Mouse (Mus musculus): Measurements from ENCODE around the gene Lrp5. TPM values are rescaled to one million over a fixed set of nuclear protein-coding genes. Genes with fewer than 3 reads are reported as not detected.

Lrp5 gene
- polyA plus RNA-seq, 1 experiment from 2014 or later = 5.3 TPM

- Histone ChIP-seq H3K27me3 (ENCODE audit: control insufficient read depth, insufficient read depth, low read length) (no peaks in the 10 kb centered on the region), H3K4me2 (0 out of 2 replicates have a peak overlapping the region, but pooled peaks have one; percentile 2), H3K9ac (ENCODE audit: low read depth, low read length) (no peak overlapping the region; the same call in 1 of the 2 replicates), H3K4me3 (ENCODE audit: low read depth, low read length) (no peak overlapping the region), H3K36me3 (ENCODE audit: control insufficient read depth, insufficient read depth, low read length) (no peaks in the 10 kb centered on the region), H3K27ac (ENCODE audit: low read depth, low read length) (peak overlapping the region; percentile 74), H3K4me1 (ENCODE audit: control insufficient read depth, insufficient read depth, low read length) (peaks cover 26% of the 10 kb centered on the region), H3K9me3 (replicated peaks; ENCODE audit: control insufficient read depth, low read length) (no peaks in the 10 kb centered on the region)
- ATAC-seq (replicated peaks; ENCODE audit: insufficient number of reproducible peaks, low FRiP score, low TSS enrichment) = no peak
These were observed 108.5 kb downstream of the Lrp5 start for GRCm38 (mm10) chr19:3577911-3578290.

- Histone ChIP-seq H3K27me3 (ENCODE audit: control insufficient read depth, insufficient read depth, low read length) (no peaks in the 10 kb centered on the region), H3K4me2 (0 out of 2 replicates have a peak overlapping the region, but pooled peaks have one; percentile 2), H3K27ac (ENCODE audit: low read depth, low read length) (peak overlapping the region; percentile 74), H3K9ac (ENCODE audit: low read depth, low read length) (no peak overlapping the region), H3K4me3 (ENCODE audit: low read depth, low read length) (no peak overlapping the region), H3K9me3 (replicated peaks; ENCODE audit: control insufficient read depth, low read length) (no peaks in the 10 kb centered on the region), H3K36me3 (ENCODE audit: control insufficient read depth, insufficient read depth, low read length) (no peaks in the 10 kb centered on the region), H3K4me1 (ENCODE audit: control insufficient read depth, insufficient read depth, low read length) (peaks cover 26% of the 10 kb centered on the region)
- WGBS (ENCODE audit: insufficient replicate concordance) = 42% methylated on average over 4 of the region's 4 CpGs
- ATAC-seq (replicated peaks; ENCODE audit: insufficient number of reproducible peaks, low FRiP score, low TSS enrichment) = no peak
These were observed 109.0 kb downstream of the Lrp5 start for GRCm38 (mm10) chr19:3577265-3577910.

GRCm38 (mm10) chr19:3576451-3577264 is 109.7 kb downstream of the Lrp5 start:
- peaks cover 26% of the 10 kb centered on the region for H3K4me1 ChIP-seq (ENCODE audit: control insufficient read depth, insufficient read depth, low read length)
- peak overlapping the region; percentile 99 for H3K4me3 ChIP-seq (ENCODE audit: low read depth, low read length)
- 65% methylated on average over 5 of the region's 5 CpGs for WGBS (ENCODE audit: insufficient replicate concordance)
- ATAC-seq (replicated peaks; ENCODE audit: insufficient number of reproducible peaks, low FRiP score, low TSS enrichment) = no peak
- no peaks in the 10 kb centered on the region for H3K27me3 ChIP-seq (ENCODE audit: control insufficient read depth, insufficient read depth, low read length)
- H3K4me2 ChIP-seq = peak overlapping the region; percentile 51
- no peaks in the 10 kb centered on the region for H3K36me3 ChIP-seq (ENCODE audit: control insufficient read depth, insufficient read depth, low read length)
- peak overlapping the region; percentile 74 for H3K27ac ChIP-seq (ENCODE audit: low read depth, low read length)
- no peaks in the 10 kb centered on the region for H3K9me3 ChIP-seq (replicated peaks; ENCODE audit: control insufficient read depth, low read length)
- no peak overlapping the region for H3K9ac ChIP-seq (ENCODE audit: low read depth, low read length)

GRCm38 (mm10) chr19:3575632-3576384 is 110.6 kb downstream of the Lrp5 start, which contains the start of gene Ppp6r3:
Gene Ppp6r3 (minus strand): TSS chr19:3575749.
- peak within 1 kb of the TSS; percentile 94 for H3K27ac ChIP-seq (ENCODE audit: low read depth, low read length)
- peak; percentile 99 for ATAC-seq (replicated peaks; ENCODE audit: insufficient number of reproducible peaks, low FRiP score, low TSS enrichment)
- no peaks in the 10 kb centered on the region for H3K36me3 ChIP-seq (ENCODE audit: control insufficient read depth, insufficient read depth, low read length)
- H3K4me2 ChIP-seq = peak within 1 kb of the TSS; percentile 76
- peaks cover 26% of the 10 kb centered on the region for H3K4me1 ChIP-seq (ENCODE audit: control insufficient read depth, insufficient read depth, low read length)
- H3K9me3 ChIP-seq (replicated peaks; ENCODE audit: control insufficient read depth, low read length) = no peaks in the 10 kb centered on the region
- WGBS (ENCODE audit: insufficient replicate concordance) = under 1% methylated on average over 50 of the region's 51 CpGs
- peak within 1 kb of the TSS; percentile 93 for H3K9ac ChIP-seq (ENCODE audit: low read depth, low read length)
- peak within 1 kb of the TSS; percentile 99 for H3K4me3 ChIP-seq (ENCODE audit: low read depth, low read length)
- H3K27me3 ChIP-seq (ENCODE audit: control insufficient read depth, insufficient read depth, low read length) = no peaks in the 10 kb centered on the region

GRCm38 (mm10) chr19:3575276-3575631 is 111.1 kb downstream of the Lrp5 start:
- WGBS (ENCODE audit: insufficient replicate concordance) = under 1% methylated on average over 41 of the region's 50 CpGs
- H3K4me1 ChIP-seq (ENCODE audit: control insufficient read depth, insufficient read depth, low read length) = peaks cover 26% of the 10 kb centered on the region
- H3K9ac ChIP-seq (ENCODE audit: low read depth, low read length) = peak overlapping the region; percentile 93
- H3K4me3 ChIP-seq (ENCODE audit: low read depth, low read length) = peak overlapping the region; percentile 99
- peak; percentile 41 for ATAC-seq (replicated peaks; ENCODE audit: insufficient number of reproducible peaks, low FRiP score, low TSS enrichment)
- H3K9me3 ChIP-seq (replicated peaks; ENCODE audit: control insufficient read depth, low read length) = no peaks in the 10 kb centered on the region
- peak overlapping the region; percentile 94 for H3K27ac ChIP-seq (ENCODE audit: low read depth, low read length)
- H3K4me2 ChIP-seq = peak overlapping the region; percentile 76
- H3K27me3 ChIP-seq (ENCODE audit: control insufficient read depth, insufficient read depth, low read length) = no peaks in the 10 kb centered on the region
- no peaks in the 10 kb centered on the region for H3K36me3 ChIP-seq (ENCODE audit: control insufficient read depth, insufficient read depth, low read length)

GRCm38 (mm10) chr19:3574593-3575094 is 111.7 kb downstream of the Lrp5 start:
- Histone ChIP-seq H3K36me3 (ENCODE audit: control insufficient read depth, insufficient read depth, low read length) (no peaks in the 10 kb centered on the region), H3K27me3 (ENCODE audit: control insufficient read depth, insufficient read depth, low read length) (no peaks in the 10 kb centered on the region), H3K4me3 (ENCODE audit: low read depth, low read length) (peak overlapping the region; percentile 99), H3K4me1 (ENCODE audit: control insufficient read depth, insufficient read depth, low read length) (peaks cover 26% of the 10 kb centered on the region), H3K4me2 (peak overlapping the region; percentile 76), H3K9ac (ENCODE audit: low read depth, low read length) (peak overlapping the region; percentile 93), H3K9me3 (replicated peaks; ENCODE audit: control insufficient read depth, low read length) (no peaks in the 10 kb centered on the region), H3K27ac (ENCODE audit: low read depth, low read length) (peak overlapping the region; percentile 94)
- 2% methylated on average over 9 of the region's 9 CpGs for WGBS (ENCODE audit: insufficient replicate concordance)
- ATAC-seq (replicated peaks; ENCODE audit: insufficient number of reproducible peaks, low FRiP score, low TSS enrichment) = no peak

- Histone ChIP-seq H3K27me3 (ENCODE audit: control insufficient read depth, insufficient read depth, low read length) (no peaks in the 10 kb centered on the region), H3K4me1 (ENCODE audit: control insufficient read depth, insufficient read depth, low read length) (peaks cover 32% of the 10 kb centered on the region), H3K4me2 (peak overlapping the region; percentile 34), H3K4me3 (ENCODE audit: low read depth, low read length) (no peak overlapping the region), H3K36me3 (ENCODE audit: control insufficient read depth, insufficient read depth, low read length) (no peaks in the 10 kb centered on the region; the same call in 1 of the 2 replicates), H3K9ac (ENCODE audit: low read depth, low read length) (no peak overlapping the region), H3K27ac (ENCODE audit: low read depth, low read length) (0 out of 2 replicates have a peak overlapping the region, but pooled peaks have one; percentile 35), H3K9me3 (replicated peaks; ENCODE audit: control insufficient read depth, low read length) (no peaks in the 10 kb centered on the region)
- no peak for ATAC-seq (replicated peaks; ENCODE audit: insufficient number of reproducible peaks, low FRiP score, low TSS enrichment)
- WGBS (ENCODE audit: insufficient replicate concordance) = 66% methylated on average over 3 of the region's 3 CpGs
These were observed 122.1 kb downstream of the Lrp5 start for GRCm38 (mm10) chr19:3564309-3564708.

- Histone ChIP-seq H3K27ac (ENCODE audit: low read depth, low read length) (no peak overlapping the region), H3K9me3 (replicated peaks; ENCODE audit: control insufficient read depth, low read length) (no peaks in the 10 kb centered on the region), H3K4me2 (no peak overlapping the region), H3K4me3 (ENCODE audit: low read depth, low read length) (no peak overlapping the region), H3K27me3 (ENCODE audit: control insufficient read depth, insufficient read depth, low read length) (no peaks in the 10 kb centered on the region), H3K4me1 (ENCODE audit: control insufficient read depth, insufficient read depth, low read length) (peaks cover 20% of the 10 kb centered on the region), H3K36me3 (ENCODE audit: control insufficient read depth, insufficient read depth, low read length) (no peaks in the 10 kb centered on the region; the same call in 1 of the 2 replicates), H3K9ac (ENCODE audit: low read depth, low read length) (no peak overlapping the region)
- no peak for ATAC-seq (replicated peaks; ENCODE audit: insufficient number of reproducible peaks, low FRiP score, low TSS enrichment)
- WGBS (ENCODE audit: insufficient replicate concordance) = 93% methylated on average over 6 of the region's 6 CpGs
These were observed 123.6 kb downstream of the Lrp5 start for GRCm38 (mm10) chr19:3562752-3563151.

Data from heart, embryonic 11.5 days (tissue).